Mouse (Mus musculus): ENCODE measurements at regions not wholly inside any gene's neighbourhood (a gene's known extent, or its start where the extent isn't known, plus 50 kb on each side); places are given as distances from the start of the nearest gene placed in this dataset.

DNA sequence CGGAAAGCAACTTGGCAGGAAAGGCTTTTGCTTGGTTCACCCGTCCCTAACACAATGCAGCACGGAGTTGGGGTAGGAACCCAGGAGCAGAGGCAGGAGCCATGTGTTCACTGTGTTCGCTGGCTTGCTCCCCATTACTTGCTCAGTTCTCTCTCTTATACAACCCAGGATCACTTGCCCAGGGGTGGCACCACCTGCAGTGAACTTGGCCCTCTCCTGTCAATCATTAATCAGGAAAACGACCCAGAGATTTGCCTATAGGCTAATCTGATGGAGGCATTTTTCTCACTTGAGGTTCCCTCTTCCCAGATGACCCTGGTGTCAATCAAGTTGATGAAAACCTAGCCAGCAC lies 202.5 kb downstream of the Pten start:
- no peaks in the 10 kb centered on the region for H3K36me3 ChIP-seq (replicated peaks; ENCODE audit: control insufficient read depth, insufficient read depth, low read depth)
- no peak for TF ChIP-seq EP300 (IDR thresholded peaks at IDR 0.05; ENCODE audit: low read depth)
- no peak for TF ChIP-seq CTCF (IDR thresholded peaks at IDR 0.05; ENCODE audit: low read depth)
- peak overlapping the region in 1 of 2 experiments; percentile 17; a peak in 1 of 4 replicates for H3K4me3 ChIP-seq (ENCODE audit: insufficient read depth in 1 of 2, low read depth in 2 of 2, low read length in 2 of 2)
- no peaks in the 10 kb centered on the region for H3K27me3 ChIP-seq (ENCODE audit: control insufficient read depth, insufficient read depth, low read length)
- no peak overlapping the region for H3K4me2 ChIP-seq (ENCODE audit: low read depth)
- no peaks in the 10 kb centered on the region for H3K9me3 ChIP-seq (ENCODE audit: control insufficient read depth, low read length)
- peak; percentile 42; the same call in 1 of the 2 replicates for ATAC-seq (ENCODE audit: insufficient read depth)
- no peak overlapping the region for H3K27ac ChIP-seq
- DNase-seq (ENCODE audit: low read depth in 3 of 3, low spot score in 3 of 3): no peak
- WGBS (ENCODE audit: insufficient replicate concordance): 46% methylated on average over 5 of the region's 5 CpGs
- H3K4me1 ChIP-seq (replicated peaks; ENCODE audit: control insufficient read depth in 2 of 2, insufficient read depth in 2 of 2, low read length in 1 of 2): peaks cover 0 to 19% of the 10 kb centered on the region in 2 experiments; a peak in 2 of 4 replicates
- H3K9ac ChIP-seq (replicated peaks): no peak overlapping the region

DNA sequence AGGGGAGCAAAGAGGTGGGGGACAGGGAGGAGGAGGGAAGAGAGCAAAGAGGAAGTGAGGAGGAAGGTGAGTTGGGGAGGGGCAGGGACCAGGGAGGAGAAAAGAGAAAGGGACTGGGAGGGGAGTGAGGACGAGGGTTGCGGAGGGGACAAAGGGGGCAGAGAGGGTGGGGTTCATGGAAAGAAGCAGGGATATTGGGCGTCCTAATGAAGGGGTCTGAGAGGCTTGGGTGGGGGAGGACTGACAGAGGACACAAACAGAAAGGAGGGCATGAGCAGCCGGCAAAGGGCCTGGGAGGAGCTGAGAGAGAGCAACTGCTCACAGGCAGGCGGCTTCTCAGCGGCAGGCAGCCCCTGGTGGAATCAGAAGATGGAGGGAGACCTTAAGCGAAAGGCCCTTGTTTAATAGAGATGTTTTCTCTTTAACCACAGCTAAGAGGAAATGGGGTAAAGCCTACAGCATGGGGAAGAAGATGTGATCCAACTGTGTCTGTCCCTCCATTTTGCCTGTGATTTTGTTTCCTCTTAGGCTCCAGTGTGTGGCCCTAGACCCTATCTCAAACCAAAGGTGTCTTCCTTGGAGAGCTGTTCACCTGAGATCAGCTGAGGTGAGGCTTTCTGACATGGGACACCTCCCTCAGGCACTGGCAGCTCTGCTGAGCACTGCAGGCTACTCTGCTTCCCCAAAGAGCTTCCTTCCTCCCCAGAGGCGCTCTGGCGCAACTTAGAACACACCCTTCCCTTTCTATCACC lies 203.1 kb downstream of the Pten start:
- no peaks in the 10 kb centered on the region for H3K36me3 ChIP-seq (replicated peaks; ENCODE audit: control insufficient read depth, insufficient read depth, low read depth)
- H3K27ac ChIP-seq: no peak overlapping the region
- H3K9me3 ChIP-seq (ENCODE audit: control insufficient read depth, low read length): no peaks in the 10 kb centered on the region
- peak overlapping the region; percentile 29 for H3K4me2 ChIP-seq (ENCODE audit: low read depth)
- H3K4me3 ChIP-seq (ENCODE audit: insufficient read depth in 1 of 2, low read depth in 2 of 2, low read length in 2 of 2): peak overlapping the region; percentile 6 to 17; a peak in 3 of 4 replicates
- ATAC-seq (ENCODE audit: insufficient read depth): 0 out of 2 replicates have a peak, but pooled peaks have one; percentile 9
- no peak for DNase-seq (ENCODE audit: low read depth in 3 of 3, low spot score in 3 of 3)
- TF ChIP-seq EP300 (IDR thresholded peaks at IDR 0.05; ENCODE audit: low read depth) (no peak), CTCF (IDR thresholded peaks at IDR 0.05; ENCODE audit: low read depth) (no peak)
- WGBS (ENCODE audit: insufficient replicate concordance): 24% methylated on average over 9 of the region's 9 CpGs
- no peaks in the 10 kb centered on the region for H3K27me3 ChIP-seq (ENCODE audit: control insufficient read depth, insufficient read depth, low read length)
- no peak overlapping the region for H3K9ac ChIP-seq (replicated peaks)
- peaks cover 0 to 19% of the 10 kb centered on the region in 2 experiments; a peak in 2 of 4 replicates for H3K4me1 ChIP-seq (replicated peaks; ENCODE audit: control insufficient read depth in 2 of 2, insufficient read depth in 2 of 2, low read length in 1 of 2)

DNA sequence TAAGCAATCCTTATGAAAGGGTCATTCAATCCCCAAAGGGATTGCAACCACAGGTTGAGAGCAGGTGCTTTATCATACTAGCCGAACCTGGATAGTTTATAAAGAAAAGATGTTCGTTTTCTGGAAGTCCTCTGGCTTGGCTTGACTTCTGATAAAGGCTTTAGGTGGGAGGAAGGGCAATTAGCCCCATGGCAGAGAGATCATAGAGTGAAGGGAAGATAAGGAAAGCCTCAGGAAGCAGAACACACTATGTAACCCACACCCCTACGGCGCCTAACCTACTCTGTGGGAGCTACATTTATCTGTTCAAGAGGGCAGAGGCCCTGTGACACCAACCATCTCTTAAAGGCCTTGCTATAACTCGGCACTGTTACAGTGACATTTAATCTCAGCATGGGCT lies 204.2 kb downstream of the Pten start:
- H3K9ac ChIP-seq (replicated peaks): no peak overlapping the region
- no peak overlapping the region for H3K4me3 ChIP-seq (ENCODE audit: insufficient read depth in 1 of 2, low read depth in 2 of 2, low read length in 2 of 2)
- H3K9me3 ChIP-seq (ENCODE audit: control insufficient read depth, low read length): no peaks in the 10 kb centered on the region
- TF ChIP-seq EP300 (IDR thresholded peaks at IDR 0.05; ENCODE audit: low read depth) (no peak), CTCF (IDR thresholded peaks at IDR 0.05; ENCODE audit: low read depth) (no peak)
- ATAC-seq (ENCODE audit: insufficient read depth) (peak; percentile 40; the same call in 1 of the 2 replicates), DNase-seq (ENCODE audit: low read depth in 3 of 3, low spot score in 3 of 3) (no peak)
- no peak overlapping the region for H3K27ac ChIP-seq
- H3K36me3 ChIP-seq (replicated peaks; ENCODE audit: control insufficient read depth, insufficient read depth, low read depth): no peaks in the 10 kb centered on the region
- 11% methylated on average over 5 of the region's 5 CpGs for WGBS (ENCODE audit: insufficient replicate concordance)
- no peak overlapping the region for H3K4me2 ChIP-seq (ENCODE audit: low read depth)
- H3K27me3 ChIP-seq (ENCODE audit: control insufficient read depth, insufficient read depth, low read length): no peaks in the 10 kb centered on the region
- peaks cover 0 to 12% of the 10 kb centered on the region in 2 experiments; a peak in 2 of 4 replicates for H3K4me1 ChIP-seq (replicated peaks; ENCODE audit: control insufficient read depth in 2 of 2, insufficient read depth in 2 of 2, low read length in 1 of 2)

DNA sequence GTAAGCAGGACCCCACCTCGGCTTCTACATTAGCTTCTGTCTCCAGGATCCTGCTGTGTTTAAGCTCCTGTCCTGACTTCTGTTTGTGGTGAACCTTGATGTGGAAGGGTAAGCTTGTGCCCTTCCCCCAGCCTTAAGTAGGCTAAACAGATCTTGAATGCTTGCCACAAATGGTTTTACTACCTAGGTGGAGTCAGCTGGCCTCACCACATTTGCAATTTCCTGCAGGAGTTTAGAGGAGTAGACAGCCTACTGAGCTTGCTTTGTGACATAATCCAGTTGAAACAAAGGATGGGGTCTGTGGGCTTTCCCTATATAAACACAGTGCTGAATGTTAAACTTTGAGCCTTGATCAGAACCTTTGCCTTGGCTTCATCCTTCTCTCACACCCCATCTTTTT lies 206.7 kb downstream of the Pten start:
- DNase-seq (ENCODE audit: low read depth in 3 of 3, low spot score in 3 of 3): no peak
- 33% methylated on average over 1 of the region's 1 CpGs for WGBS (ENCODE audit: insufficient replicate concordance)
- Histone ChIP-seq H3K9ac (replicated peaks) (no peak overlapping the region), H3K4me1 (replicated peaks; ENCODE audit: control insufficient read depth in 2 of 2, insufficient read depth in 2 of 2, low read length in 1 of 2) (peaks cover 0 to 12% of the 10 kb centered on the region in 2 experiments; a peak in 2 of 4 replicates), H3K27ac (no peak overlapping the region), H3K9me3 (ENCODE audit: control insufficient read depth, low read length) (no peaks in the 10 kb centered on the region), H3K4me3 (ENCODE audit: insufficient read depth in 1 of 2, low read depth in 2 of 2, low read length in 2 of 2) (no peak overlapping the region), H3K36me3 (replicated peaks; ENCODE audit: control insufficient read depth, insufficient read depth, low read depth) (no peaks in the 10 kb centered on the region), H3K27me3 (ENCODE audit: control insufficient read depth, insufficient read depth, low read length) (no peaks in the 10 kb centered on the region), H3K4me2 (ENCODE audit: low read depth) (no peak overlapping the region)
- no peak for ATAC-seq (ENCODE audit: insufficient read depth)
- TF ChIP-seq CTCF (IDR thresholded peaks at IDR 0.05; ENCODE audit: low read depth) (no peak), EP300 (IDR thresholded peaks at IDR 0.05; ENCODE audit: low read depth) (no peak)

- TF ChIP-seq EP300 (IDR thresholded peaks at IDR 0.05; ENCODE audit: low read depth) (no peak), CTCF (IDR thresholded peaks at IDR 0.05; ENCODE audit: low read depth) (no peak)
- no peaks in the 10 kb centered on the region for H3K36me3 ChIP-seq (replicated peaks; ENCODE audit: control insufficient read depth, insufficient read depth, low read depth)
- no peaks in the 10 kb centered on the region for H3K27me3 ChIP-seq (ENCODE audit: control insufficient read depth, insufficient read depth, low read length)
- no peak overlapping the region for H3K4me2 ChIP-seq (ENCODE audit: low read depth)
- ATAC-seq (ENCODE audit: insufficient read depth) (no peak), DNase-seq (ENCODE audit: low read depth in 3 of 3, low spot score in 3 of 3) (no peak)
- 46% methylated on average over 2 of the region's 2 CpGs for WGBS (ENCODE audit: insufficient replicate concordance)
- H3K4me1 ChIP-seq (replicated peaks; ENCODE audit: control insufficient read depth in 2 of 2, insufficient read depth in 2 of 2, low read length in 1 of 2): peaks cover 0 to 12% of the 10 kb centered on the region in 2 experiments; a peak in 2 of 4 replicates
- no peaks in the 10 kb centered on the region for H3K9me3 ChIP-seq (ENCODE audit: control insufficient read depth, low read length)
- H3K9ac ChIP-seq (replicated peaks): no peak overlapping the region
- H3K27ac ChIP-seq: no peak overlapping the region
- no peak overlapping the region for H3K4me3 ChIP-seq (ENCODE audit: insufficient read depth in 1 of 2, low read depth in 2 of 2, low read length in 2 of 2)
These were observed 208.2 kb downstream of the Pten start for GRCm38 (mm10) chr19:32965488-32965887.

Data from liver, embryonic 14.5 days (tissue).